10 mouse cellular contexts compared by ENCODE assay signal in the genomic region with DNA sequence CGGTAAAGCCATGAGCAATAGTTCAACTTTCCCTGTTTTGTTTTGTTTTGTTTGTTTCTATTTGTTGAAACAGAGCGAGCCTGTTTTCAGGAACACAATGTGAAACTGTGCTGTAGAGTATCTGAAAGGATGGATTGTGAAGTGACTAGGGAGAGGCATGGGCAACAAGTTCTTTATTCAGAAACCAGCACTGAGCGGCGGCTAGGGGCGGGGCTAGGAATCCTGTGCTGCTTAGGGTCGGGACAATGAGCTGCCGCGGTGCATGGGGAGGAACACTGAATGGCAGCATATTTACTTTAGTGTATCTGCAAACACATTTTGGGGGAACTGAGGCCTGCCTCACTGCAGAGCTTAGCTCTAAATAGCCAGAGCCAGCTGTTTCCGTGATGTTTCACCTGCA. TPM values are rescaled to one million over a fixed set of nuclear protein-coding genes. Genes with fewer than 3 reads are reported as not detected.
A peak's percentile ranks its signal among the peaks of the same experiment; 100 is the strongest.
DNase-seq lines count a peak whose midpoint lies in the region; ATAC-seq and TF ChIP-seq lines count a peak whose summit lies in the region.
"Had no signal": no experiment of that assay in that cellular context is flagged by ENCODE, and none has a peak within 500 bp of the region (broad histone marks: within the 10 kb centered on the region; RNA-seq: fewer than 3 reads in every experiment).

No protein-coding gene starts in this region.

- no peaks in the 10 kb centered on the region for H3K4me1 ChIP-seq in embryonic facial prominence, embryonic 11.5 days (ENCODE audit: control insufficient read depth, insufficient read depth, low read length)
- peaks cover 6% of the 10 kb centered on the region; the same call in 1 of the 2 replicates for H3K4me1 ChIP-seq in hindbrain, postnatal 0 days (ENCODE audit: insufficient read depth, low read length)
- peaks cover 5% of the 10 kb centered on the region; the same call in 1 of the 2 replicates for H3K4me1 ChIP-seq in olfactory bulb, adult 2 months (ENCODE audit: control insufficient read depth, insufficient read depth, low read length)

- peak; percentile 71 for ATAC-seq in embryonic facial prominence, embryonic 11.5 days (replicated peaks; ENCODE audit: insufficient number of reproducible peaks, low FRiP score, low TSS enrichment, low read depth)
- peak; percentile 80 for ATAC-seq in hindbrain, postnatal 0 days

- TF ChIP-seq POLR2A in olfactory bulb, adult 2 months (IDR thresholded peaks at IDR 0.05; ENCODE audit: insufficient read depth, low read depth, low read length): no peak

- peak; percentile 78 for DNase-seq in layer of hippocampus, adult 9-11 months
- DNase-seq in layer of hippocampus, adult 9-10 months (ENCODE audit: low spot score): no peak
- peak; percentile 69 for DNase-seq in embryonic facial prominence, embryonic 11.5 days (ENCODE audit: low spot score)
- DNase-seq in hindbrain, postnatal 0 days (ENCODE audit: low spot score): peak; percentile 26
- DNase-seq in adrenal gland, postnatal 4 days (ENCODE audit: low spot score in 2 of 2): no peak
- no peak for DNase-seq in lung, postnatal 25 days (ENCODE audit: low spot score)
- no peak for DNase-seq in spleen, adult 12 weeks (ENCODE audit: low spot score)
- DNase-seq: heart, postnatal 36 days had no signal

- H3K27me3 ChIP-seq in embryonic facial prominence, embryonic 11.5 days (ENCODE audit: control insufficient read depth, insufficient read depth, low read length): no peaks in the 10 kb centered on the region
- no peaks in the 10 kb centered on the region for H3K27me3 ChIP-seq in hindbrain, postnatal 0 days (ENCODE audit: insufficient read depth, low read length)

- WGBS in embryonic facial prominence, embryonic 11.5 days: 14% methylated on average over 9 of the region's 9 CpGs
- 13% methylated on average over 9 of the region's 9 CpGs for WGBS in hindbrain, postnatal 0 days
- 33% methylated on average over 9 of the region's 9 CpGs for WGBS in olfactory bulb, adult 2 months

- H3K9ac ChIP-seq in embryonic facial prominence, embryonic 11.5 days (replicated peaks; ENCODE audit: low read length): no peak overlapping the region; the same call in 1 of the 2 replicates
- H3K9ac ChIP-seq in hindbrain, postnatal 0 days (replicated peaks; ENCODE audit: low read length): 0 out of 2 replicates have a peak overlapping the region, but pooled peaks have one; percentile 17

- no peak overlapping the region for H3K27ac ChIP-seq in embryonic facial prominence, embryonic 11.5 days (replicated peaks; ENCODE audit: low read depth, low read length)
- H3K27ac ChIP-seq in hindbrain, postnatal 0 days: no peak overlapping the region
- peak overlapping the region; percentile 66; the same call in 1 of the 2 replicates for H3K27ac ChIP-seq in olfactory bulb, adult 2 months (ENCODE audit: insufficient read depth, low read depth, low read length)

- peak overlapping the region; percentile 13 for H3K4me2 ChIP-seq in embryonic facial prominence, embryonic 11.5 days (ENCODE audit: low read depth, low read length)
- H3K4me2 ChIP-seq in hindbrain, postnatal 0 days (ENCODE audit: low read depth, low read length): peak overlapping the region; percentile 47

- no peaks in the 10 kb centered on the region for H3K9me3 ChIP-seq in embryonic facial prominence, embryonic 11.5 days (replicated peaks; ENCODE audit: control insufficient read depth, low read length)
- no peaks in the 10 kb centered on the region for H3K9me3 ChIP-seq in hindbrain, postnatal 0 days (ENCODE audit: low read length)

- H3K4me3 ChIP-seq in embryonic facial prominence, embryonic 11.5 days (ENCODE audit: low read depth, low read length): no peak overlapping the region
- H3K4me3 ChIP-seq in hindbrain, postnatal 0 days (ENCODE audit: low read length): peak overlapping the region; percentile 4; the same call in 1 of the 2 replicates
- H3K4me3 ChIP-seq in olfactory bulb, adult 2 months (ENCODE audit: insufficient read depth, low read depth, low read length): no peak overlapping the region

- no peaks in the 10 kb centered on the region for H3K36me3 ChIP-seq in embryonic facial prominence, embryonic 11.5 days (replicated peaks; ENCODE audit: control insufficient read depth, insufficient read depth, low read depth, low read length)
- H3K36me3 ChIP-seq in hindbrain, postnatal 0 days (ENCODE audit: insufficient read depth, low read length): no peaks in the 10 kb centered on the region

- TF ChIP-seq CTCF in hindbrain, postnatal 0 days (IDR thresholded peaks at IDR 0.05; ENCODE audit: low read depth): no peak
- no peak for TF ChIP-seq CTCF in olfactory bulb, adult 2 months (IDR thresholded peaks at IDR 0.05; ENCODE audit: insufficient read depth, low read depth, low read length)

RNA-seq across cellular contexts. Expression of a gene that starts 53.0 kb away (rescaled TPM):
- polyA plus RNA-seq in embryonic facial prominence, embryonic 11.5 days (2014; fragmentation: Nextera tagmentation; extraction: Ambion mirVana): 1.9 and 3.3 TPM in 2 replicates
- total RNA-seq in hindbrain, postnatal 0 days (2014; rRNA removed): 19.9 and 28.8 TPM in 2 replicates
- 5.1 and 5.5 TPM in 2 replicates for polyA plus RNA-seq in hindbrain, postnatal 0 days (2015; fragmentation: Nextera tagmentation; extraction: Ambion mirVana)
- not detected in 2 replicates for polyA plus RNA-seq in olfactory bulb, adult 2 months (2012; ENCODE audit: insufficient read depth, insufficient read length, low replicate concordance, missing spikeins)
- total RNA-seq in adrenal gland, postnatal 4 days (2021): 1 to 10 TPM; 2.9 to 3.5 TPM
- total RNA-seq: megakaryocyte progenitor cell, adult 5-6 weeks had no signal

Comparison
In these comparisons a context has a peak if more than half of its experiments do, and no peak if none do; other contexts are left out.
1. DNase-seq: peak in layer of hippocampus, adult 9-11 months (single experiment), embryonic facial prominence, embryonic 11.5 days (single experiment) and hindbrain, postnatal 0 days (single experiment); none in layer of hippocampus, adult 9-10 months (single experiment), adrenal gland, postnatal 4 days (0 of 2), lung, postnatal 25 days (single experiment) and spleen, adult 12 weeks (single experiment).